Mouse (Mus musculus): Measurements from ENCODE around the gene Olfr56.

- TF ChIP-seq CTCF (IDR thresholded peaks at IDR 0.05; ENCODE audit: low read depth) (peak; percentile 74), EP300 (optimal IDR thresholded peaks at IDR 0.05) (no peak)
These were observed 130.1 kb downstream of the Olfr56 start for GRCm38 (mm10) chr11:49108833-49109232.

Data from stomach, postnatal 0 days (tissue).